Mouse (Mus musculus): Measurements from ENCODE around the gene Cyp4f16. TPM values are rescaled to one million over a fixed set of nuclear protein-coding genes. Genes with fewer than 3 reads are reported as not detected.
"Not testable (repeated sequence)": the region's sequence is repeated elsewhere in the genome, so short reads cannot be mapped to it uniquely, and the experiment has no call there.

Gene Cyp4f16
- polyA plus RNA-seq, 1 experiment = 140 TPM

- peak overlapping the region; percentile 57 for H3K4me3 ChIP-seq (ENCODE audit: low read depth, low read length)
These were observed 14.8 kb downstream of the Cyp4f16 start for GRCm38 (mm10) chr17:32550900-32551770.

GRCm38 (mm10) chr17:32553016-32553415 is 16.7 kb downstream of the Cyp4f16 start:
- not testable (repeated sequence) for H3K36me3 ChIP-seq (ENCODE audit: control insufficient read depth, insufficient read depth, low read length); H3K27ac ChIP-seq (ENCODE audit: insufficient read depth, low read depth, low read length); H3K4me3 ChIP-seq (ENCODE audit: low read depth, low read length); H3K27me3 ChIP-seq (ENCODE audit: control insufficient read depth, insufficient read depth, low read length); H3K4me1 ChIP-seq (ENCODE audit: control insufficient read depth, insufficient read depth, insufficient read length, low read length)
- 72% methylated on average over 1 of the region's 1 CpGs for WGBS

More at GRCm38 (mm10) chr17:32550900-32551770, 14.8 kb downstream of the Cyp4f16 start:
- peaks cover 2% of the 10 kb centered on the region; the same call in 1 of the 2 replicates for H3K4me1 ChIP-seq (ENCODE audit: control insufficient read depth, insufficient read depth, insufficient read length, low read length)
- peaks cover 10% of the 10 kb centered on the region for H3K36me3 ChIP-seq (ENCODE audit: control insufficient read depth, insufficient read depth, low read length)
- H3K27ac ChIP-seq (ENCODE audit: insufficient read depth, low read depth, low read length) = peak overlapping the region; percentile 8; the same call in 1 of the 2 replicates
- no peaks in the 10 kb centered on the region for H3K27me3 ChIP-seq (ENCODE audit: control insufficient read depth, insufficient read depth, low read length)
- WGBS = 15% methylated on average over 20 of the region's 20 CpGs
- TF ChIP-seq POLR2A (IDR thresholded peaks at IDR 0.05; ENCODE audit: low read depth, low read length) (peak; percentile 29; the same call in 1 of the 2 replicates), CTCF (IDR thresholded peaks at IDR 0.05; ENCODE audit: extremely low read depth, insufficient read length, insufficient replicate concordance, low read depth, low read length) (peak; percentile 73; the same call in 1 of the 2 replicates)

- not testable (repeated sequence) for H3K27me3 ChIP-seq (ENCODE audit: control insufficient read depth, insufficient read depth, low read length); H3K27ac ChIP-seq (ENCODE audit: insufficient read depth, low read depth, low read length); H3K4me1 ChIP-seq (ENCODE audit: control insufficient read depth, insufficient read depth, insufficient read length, low read length); H3K4me3 ChIP-seq (ENCODE audit: low read depth, low read length); H3K36me3 ChIP-seq (ENCODE audit: control insufficient read depth, insufficient read depth, low read length)
- WGBS = 68% methylated on average over 9 of the region's 9 CpGs
These were observed 18.0 kb downstream of the Cyp4f16 start for GRCm38 (mm10) chr17:32554368-32554767.

DNA sequence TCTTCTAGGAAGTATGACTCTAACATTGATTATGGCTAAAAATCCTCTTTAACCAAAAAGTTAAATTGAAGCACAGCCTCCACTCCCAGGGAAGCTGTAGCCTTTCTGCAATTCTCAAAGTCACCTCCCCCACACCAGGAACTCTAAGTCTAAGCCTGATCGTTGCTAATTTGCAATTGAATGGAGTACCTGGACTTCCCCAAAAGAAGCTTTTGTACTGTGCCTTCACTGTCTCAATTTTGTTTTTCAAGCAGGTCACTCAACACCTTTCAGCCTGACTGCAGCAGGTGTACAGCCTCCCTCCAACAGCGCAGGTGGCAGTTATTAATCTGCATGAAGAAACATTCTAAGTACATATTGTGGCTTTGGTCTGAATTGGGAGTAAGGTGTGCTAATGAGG is 26.9 kb downstream of the Cyp4f16 start:
- H3K27ac ChIP-seq (ENCODE audit: insufficient read depth, low read depth, low read length); H3K36me3 ChIP-seq (ENCODE audit: control insufficient read depth, insufficient read depth, low read length); H3K4me1 ChIP-seq (ENCODE audit: control insufficient read depth, insufficient read depth, insufficient read length, low read length); H3K27me3 ChIP-seq (ENCODE audit: control insufficient read depth, insufficient read depth, low read length); H3K4me3 ChIP-seq (ENCODE audit: low read depth, low read length): not testable (repeated sequence)
- 80% methylated on average over 2 of the region's 2 CpGs for WGBS

DNA sequence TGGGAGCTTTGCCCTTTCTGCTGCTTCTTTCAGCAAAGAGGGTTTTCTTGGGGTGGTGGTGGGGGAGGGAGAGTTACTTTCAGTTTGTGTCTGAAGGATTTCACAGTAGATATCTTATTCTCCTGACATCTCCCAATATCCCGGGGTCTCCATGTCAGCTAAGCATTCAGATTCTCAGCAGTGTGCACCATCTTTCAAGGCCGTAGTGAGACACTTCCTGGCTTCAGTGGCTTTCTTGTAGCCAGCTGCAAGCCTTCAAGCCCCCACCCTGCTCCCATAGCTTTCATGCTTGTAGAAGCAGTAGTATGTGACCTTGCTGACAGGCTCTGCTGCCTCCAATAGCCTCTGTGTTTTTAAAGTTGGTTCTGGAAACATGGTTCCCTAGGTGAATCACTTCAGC is 36.9 kb downstream of the Cyp4f16 start:
- not testable (repeated sequence) for H3K27ac ChIP-seq (ENCODE audit: insufficient read depth, low read depth, low read length); H3K27me3 ChIP-seq (ENCODE audit: control insufficient read depth, insufficient read depth, low read length); H3K36me3 ChIP-seq (ENCODE audit: control insufficient read depth, insufficient read depth, low read length); H3K4me3 ChIP-seq (ENCODE audit: low read depth, low read length); H3K4me1 ChIP-seq (ENCODE audit: control insufficient read depth, insufficient read depth, insufficient read length, low read length)
- WGBS = 76% methylated on average over 2 of the region's 2 CpGs

DNA sequence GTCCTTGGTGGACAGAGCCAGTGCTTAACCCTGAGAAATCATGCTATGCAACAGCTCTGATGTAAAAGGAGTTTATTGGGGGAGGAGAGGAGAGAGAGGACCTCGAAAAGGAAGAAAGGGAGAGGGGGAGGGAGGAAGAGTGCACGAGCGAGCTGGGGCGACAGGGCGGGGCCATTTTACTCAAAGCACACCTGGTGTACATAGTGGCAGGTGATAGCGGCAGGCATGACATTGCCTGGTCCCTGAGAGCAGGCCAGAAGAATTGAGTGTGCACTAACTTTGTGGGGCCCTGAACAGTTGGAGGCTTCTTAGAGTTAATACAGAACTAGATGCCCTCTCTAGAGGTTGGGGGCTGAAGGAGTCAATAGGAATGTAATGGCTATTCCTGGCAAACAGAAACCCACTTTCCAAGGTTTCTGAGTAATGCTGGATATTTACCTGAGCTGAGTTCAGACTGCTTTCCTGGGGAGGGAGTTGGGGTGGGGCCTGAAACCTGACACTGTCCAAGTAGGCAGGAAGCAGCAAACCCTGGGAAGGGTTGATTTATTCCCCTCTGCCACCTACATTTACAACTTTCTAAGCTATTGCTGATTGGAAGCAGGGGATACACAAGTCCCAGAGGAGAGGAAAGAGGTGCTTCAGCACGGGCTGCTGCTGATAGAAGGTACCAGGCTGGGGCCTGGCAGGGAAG is 41.3 kb downstream of the Cyp4f16 start:
- Histone ChIP-seq H3K27me3 (ENCODE audit: control insufficient read depth, insufficient read depth, low read length) (no peaks in the 10 kb centered on the region), H3K27ac (ENCODE audit: insufficient read depth, low read depth, low read length) (no peak overlapping the region), H3K4me1 (ENCODE audit: control insufficient read depth, insufficient read depth, insufficient read length, low read length) (peaks cover 7% of the 10 kb centered on the region; the same call in 1 of the 2 replicates), H3K36me3 (ENCODE audit: control insufficient read depth, insufficient read depth, low read length) (no peaks in the 10 kb centered on the region), H3K4me3 (ENCODE audit: low read depth, low read length) (no peak overlapping the region)
- WGBS = 24% methylated on average over 7 of the region's 7 CpGs
- TF ChIP-seq POLR2A (IDR thresholded peaks at IDR 0.05; ENCODE audit: low read depth, low read length) (no peak), CTCF (IDR thresholded peaks at IDR 0.05; ENCODE audit: extremely low read depth, insufficient read length, insufficient replicate concordance, low read depth, low read length) (no peak)

- TF ChIP-seq POLR2A (IDR thresholded peaks at IDR 0.05; ENCODE audit: low read depth, low read length) = no peak
- no peak for TF ChIP-seq CTCF (IDR thresholded peaks at IDR 0.05; ENCODE audit: extremely low read depth, insufficient read length, insufficient replicate concordance, low read depth, low read length)
- WGBS = 87% methylated on average over 18 of the region's 18 CpGs
- H3K27ac ChIP-seq (ENCODE audit: insufficient read depth, low read depth, low read length) = no peak overlapping the region
- no peaks in the 10 kb centered on the region for H3K36me3 ChIP-seq (ENCODE audit: control insufficient read depth, insufficient read depth, low read length)
- no peaks in the 10 kb centered on the region for H3K27me3 ChIP-seq (ENCODE audit: control insufficient read depth, insufficient read depth, low read length)
- H3K4me3 ChIP-seq (ENCODE audit: low read depth, low read length) = no peak overlapping the region
- no peaks in the 10 kb centered on the region for H3K4me1 ChIP-seq (ENCODE audit: control insufficient read depth, insufficient read depth, insufficient read length, low read length)
These were observed 60.1 kb downstream of the Cyp4f16 start for GRCm38 (mm10) chr17:32596494-32596893.

Other genes with a start within 250 kb of the Cyp4f16 start
- 23.5 and 28.6 TPM in 2 replicates for gene Akap8, start 215.3 kb upstream of the Cyp4f16 start, polyA plus RNA-seq (2012; rRNA removed)
- 42.3 and 83.7 TPM in 2 replicates for gene Akap8l, start 186.0 kb upstream of the Cyp4f16 start, polyA plus RNA-seq (2012; rRNA removed)
- gene Wiz, start 147.1 kb upstream of the Cyp4f16 start, polyA plus RNA-seq (2012; rRNA removed) = 15.5 and 26.1 TPM in 2 replicates
- gene Rasal3, start 133.0 kb upstream of the Cyp4f16 start, polyA plus RNA-seq (2012; rRNA removed) = 10.3 and 16.0 TPM in 2 replicates
- 4.7 and 8.0 TPM in 2 replicates for gene Pglyrp2, start 112.4 kb upstream of the Cyp4f16 start, polyA plus RNA-seq (2012; rRNA removed)
- gene Cyp4f39, start 83.8 kb upstream of the Cyp4f16 start, polyA plus RNA-seq (2012; rRNA removed) = 0.65 and 1.0 TPM in 2 replicates
- gene Cyp4f17, start 30.5 kb upstream of the Cyp4f16 start, polyA plus RNA-seq (2012; rRNA removed) = 2.3 and 2.5 TPM in 2 replicates
- gene Cyp4f37, start 84.8 kb downstream of the Cyp4f16 start, polyA plus RNA-seq (2012; rRNA removed) = not detected in 2 replicates
- gene Cyp4f40, start 122.3 kb downstream of the Cyp4f16 start, polyA plus RNA-seq (2012; rRNA removed) = 20.5 and 87.7 TPM in 2 replicates
- 0.57 and 2.3 TPM in 2 replicates for gene Cyp4f15, start 149.1 kb downstream of the Cyp4f16 start, polyA plus RNA-seq (2012; rRNA removed)